Comparison of ENCODE assay signal across 24 mouse cellular contexts in the genomic region with DNA sequence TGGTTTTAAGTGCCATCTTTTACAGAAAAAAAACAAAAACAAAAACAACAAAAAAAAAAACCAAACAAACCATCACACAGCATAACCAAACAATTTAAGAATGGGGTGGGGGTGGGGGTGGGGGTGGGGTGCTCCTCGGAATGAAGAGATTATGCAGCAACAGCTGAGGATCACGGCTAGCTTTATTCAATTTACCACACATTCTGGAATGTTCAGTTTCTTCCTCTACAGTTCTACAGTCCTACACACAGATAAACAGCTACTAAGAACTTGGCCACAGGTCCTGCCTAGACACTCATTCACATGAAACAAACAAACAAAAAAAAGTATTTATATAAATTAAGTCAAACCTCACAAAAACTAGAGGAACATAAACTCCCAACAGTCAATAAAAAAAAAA. TPM values are rescaled to one million over a fixed set of nuclear protein-coding genes. Genes with fewer than 3 reads are reported as not detected.
DNase-seq lines count a peak whose midpoint lies in the region; ATAC-seq and TF ChIP-seq lines count a peak whose summit lies in the region.
"Had no signal": no experiment of that assay in that cellular context is flagged by ENCODE, and none has a peak within 500 bp of the region (broad histone marks: within the 10 kb centered on the region; RNA-seq: fewer than 3 reads in every experiment).

No protein-coding gene starts in this region.

- no peak overlapping the region for H3K9ac ChIP-seq in midbrain, embryonic 16.5 days (ENCODE audit: low read depth, low read length)
- H3K9ac ChIP-seq in hindbrain, embryonic 11.5 days (ENCODE audit: low read depth, low read length): no peak overlapping the region
- H3K9ac ChIP-seq in hindbrain, embryonic 14.5 days: no peak overlapping the region
- no peak overlapping the region for H3K9ac ChIP-seq in midbrain, embryonic 14.5 days (replicated peaks; ENCODE audit: low read length)
- no peak overlapping the region for H3K9ac ChIP-seq in intestine, embryonic 15.5 days
- no peak overlapping the region for H3K9ac ChIP-seq in heart, adult 2 months (ENCODE audit: low read depth, low read length)
- H3K9ac ChIP-seq: heart, embryonic 12.5 days; kidney, embryonic 15.5 days; limb, embryonic 13.5 days; liver, embryonic 13.5 days; lung, embryonic 14.5 days had no signal

- H3K27ac ChIP-seq in midbrain, embryonic 10.5 days (replicated peaks): peak overlapping the region; percentile 86
- no peak overlapping the region for H3K27ac ChIP-seq in midbrain, embryonic 16.5 days (ENCODE audit: low read length)
- H3K27ac ChIP-seq in hindbrain, embryonic 11.5 days (ENCODE audit: low read depth, low read length): 0 out of 2 replicates have a peak overlapping the region, but pooled peaks have one; percentile 81
- H3K27ac ChIP-seq in hindbrain, embryonic 14.5 days: no peak overlapping the region; the same call in 1 of the 2 replicates
- H3K27ac ChIP-seq in midbrain, embryonic 14.5 days (replicated peaks; ENCODE audit: low read depth, low read length): no peak overlapping the region
- H3K27ac ChIP-seq in intestine, embryonic 15.5 days: no peak overlapping the region
- no peak overlapping the region for H3K27ac ChIP-seq in heart, adult 2 months
- H3K27ac ChIP-seq: gastrocnemius, adult 2 months; kidney, embryonic 15.5 days; limb, embryonic 13.5 days; liver, embryonic 13.5 days had no signal

- TF ChIP-seq EP300 in heart, adult 2 months (IDR thresholded peaks at IDR 0.05; ENCODE audit: insufficient read depth, low read depth, low read length): no peak

- no peak overlapping the region for H3K4me2 ChIP-seq in midbrain, embryonic 16.5 days (ENCODE audit: low read length)
- peak overlapping the region; percentile 49 for H3K4me2 ChIP-seq in hindbrain, embryonic 11.5 days (replicated peaks; ENCODE audit: low read depth, low read length)
- H3K4me2 ChIP-seq in hindbrain, embryonic 14.5 days (replicated peaks): peak overlapping the region; percentile 93
- peak overlapping the region; percentile 90 for H3K4me2 ChIP-seq in midbrain, embryonic 14.5 days (ENCODE audit: low read length)
- no peak overlapping the region for H3K4me2 ChIP-seq in intestine, embryonic 15.5 days (replicated peaks)
- H3K4me2 ChIP-seq: heart, embryonic 12.5 days; limb, embryonic 13.5 days; liver, embryonic 13.5 days; lung, embryonic 14.5 days had no signal

- 22% methylated on average over 2 of the region's 2 CpGs for WGBS in midbrain, embryonic 10.5 days
- 29% methylated on average over 2 of the region's 2 CpGs for WGBS in midbrain, embryonic 16.5 days
- 27% methylated on average over 2 of the region's 2 CpGs for WGBS in hindbrain, embryonic 11.5 days
- WGBS in hindbrain, embryonic 14.5 days: 7% methylated on average over 2 of the region's 2 CpGs
- WGBS in midbrain, embryonic 14.5 days: 7% methylated on average over 2 of the region's 2 CpGs
- WGBS in intestine, embryonic 15.5 days: 52% methylated on average over 2 of the region's 2 CpGs
- 63% methylated on average over 2 of the region's 2 CpGs for WGBS in heart, adult 2 months

- peak overlapping the region; percentile 44 for H3K4me3 ChIP-seq in midbrain, embryonic 10.5 days
- no peak overlapping the region for H3K4me3 ChIP-seq in midbrain, embryonic 16.5 days (ENCODE audit: low read depth, low read length)
- H3K4me3 ChIP-seq in hindbrain, embryonic 11.5 days (ENCODE audit: low read depth, low read length): peak overlapping the region; percentile 89
- peak overlapping the region; percentile 17; the same call in 1 of the 2 replicates for H3K4me3 ChIP-seq in hindbrain, embryonic 14.5 days (replicated peaks; ENCODE audit: low read length)
- H3K4me3 ChIP-seq in midbrain, embryonic 14.5 days (replicated peaks; ENCODE audit: low read depth, low read length): peak overlapping the region; percentile 63; the same call in 1 of the 2 replicates
- no peak overlapping the region for H3K4me3 ChIP-seq in intestine, embryonic 15.5 days (replicated peaks)
- no peak overlapping the region for H3K4me3 ChIP-seq in heart, adult 2 months
- H3K4me3 ChIP-seq: gastrocnemius, adult 2 months; heart, embryonic 12.5 days; limb, embryonic 13.5 days; liver, embryonic 13.5 days had no signal

- intact Hi-C loops in heart, adult 2 months (cut with DNase I): no loop called here

- no peak for TF ChIP-seq CTCF in heart, adult 2 months (IDR thresholded peaks at IDR 0.05)

- DNase-seq in midbrain, embryonic 10.5 days (ENCODE audit: low spot score): no peak
- DNase-seq in hindbrain, embryonic 11.5 days (ENCODE audit: low spot score): no peak
- DNase-seq in hindbrain, embryonic 14.5 days (ENCODE audit: low spot score): no peak
- no peak for DNase-seq in midbrain, embryonic 14.5 days
- DNase-seq in heart, adult 2 months: no peak
- no peak for DNase-seq in urinary bladder, adult 18-20 months (ENCODE audit: low spot score in 2 of 2)
- DNase-seq: adrenal gland, postnatal 10 days; cerebellum, adult 2 months; cerebellum, postnatal 25 days; embryo, embryonic 11 days; gastrocnemius, adult 2 months; heart, postnatal 10 days; kidney, adult 11 months; kidney, postnatal 36 days; liver, embryonic 13.5 days; lung, embryonic 14.5 days; right cerebral cortex, postnatal 14 days; spleen, adult 18-20 months had no signal

- peaks cover 8% of the 10 kb centered on the region; the same call in 1 of the 2 replicates for H3K27me3 ChIP-seq in midbrain, embryonic 10.5 days (ENCODE audit: low read depth, poor library complexity, severe bottlenecking)
- H3K27me3 ChIP-seq in midbrain, embryonic 16.5 days (ENCODE audit: control insufficient read depth, insufficient read depth, low read depth, low read length): no peaks in the 10 kb centered on the region
- no peaks in the 10 kb centered on the region for H3K27me3 ChIP-seq in hindbrain, embryonic 11.5 days (ENCODE audit: control insufficient read depth, insufficient read depth, low read length)
- no peaks in the 10 kb centered on the region; the same call in 1 of the 2 replicates for H3K27me3 ChIP-seq in hindbrain, embryonic 14.5 days (ENCODE audit: control insufficient read depth, insufficient read depth, low read length)
- H3K27me3 ChIP-seq in midbrain, embryonic 14.5 days (ENCODE audit: control insufficient read depth, insufficient read depth, low read length): no peaks in the 10 kb centered on the region
- peaks cover 4% of the 10 kb centered on the region; the same call in 1 of the 2 replicates for H3K27me3 ChIP-seq in intestine, embryonic 15.5 days (replicated peaks)
- no peaks in the 10 kb centered on the region for H3K27me3 ChIP-seq in heart, adult 2 months (ENCODE audit: control insufficient read depth, insufficient read depth, low read length)

- H3K4me1 ChIP-seq in midbrain, embryonic 10.5 days: peaks cover 78% of the 10 kb centered on the region
- peaks cover 20% of the 10 kb centered on the region; the same call in 1 of the 2 replicates for H3K4me1 ChIP-seq in midbrain, embryonic 16.5 days (ENCODE audit: control insufficient read depth, insufficient read depth, low read length)
- H3K4me1 ChIP-seq in hindbrain, embryonic 11.5 days (replicated peaks; ENCODE audit: control insufficient read depth, insufficient read depth, low read length): peaks cover 11% of the 10 kb centered on the region
- peaks cover 31% of the 10 kb centered on the region for H3K4me1 ChIP-seq in hindbrain, embryonic 14.5 days (replicated peaks; ENCODE audit: control insufficient read depth, insufficient read depth, low read length)
- H3K4me1 ChIP-seq in midbrain, embryonic 14.5 days (ENCODE audit: control insufficient read depth, insufficient read depth, low read length): peaks cover 24% of the 10 kb centered on the region
- peaks cover 9% of the 10 kb centered on the region; the same call in 1 of the 2 replicates for H3K4me1 ChIP-seq in intestine, embryonic 15.5 days (replicated peaks)
- no peaks in the 10 kb centered on the region for H3K4me1 ChIP-seq in heart, adult 2 months (ENCODE audit: control insufficient read depth, insufficient read depth, low read length)

- ATAC-seq in midbrain, embryonic 16.5 days: no peak
- ATAC-seq in hindbrain, embryonic 11.5 days (ENCODE audit: low FRiP score): no peak
- no peak for ATAC-seq in hindbrain, embryonic 14.5 days (ENCODE audit: low FRiP score)
- no peak for ATAC-seq in midbrain, embryonic 14.5 days (ENCODE audit: low FRiP score, low TSS enrichment)
- no peak for ATAC-seq in intestine, embryonic 15.5 days
- ATAC-seq: activated CD4-positive, CD25-positive, alpha-beta regulatory T cell, adult 4 months had no signal

- peaks cover 25% of the 10 kb centered on the region for H3K36me3 ChIP-seq in midbrain, embryonic 10.5 days
- H3K36me3 ChIP-seq in midbrain, embryonic 16.5 days (ENCODE audit: control insufficient read depth, insufficient read depth, low read length): no peaks in the 10 kb centered on the region
- H3K36me3 ChIP-seq in hindbrain, embryonic 11.5 days (ENCODE audit: control insufficient read depth, insufficient read depth, low read length): peaks cover 3% of the 10 kb centered on the region; the same call in 1 of the 2 replicates
- no peaks in the 10 kb centered on the region for H3K36me3 ChIP-seq in hindbrain, embryonic 14.5 days (replicated peaks; ENCODE audit: control insufficient read depth, insufficient read depth)
- no peaks in the 10 kb centered on the region for H3K36me3 ChIP-seq in midbrain, embryonic 14.5 days (ENCODE audit: control insufficient read depth, insufficient read depth, low read length)
- no peaks in the 10 kb centered on the region for H3K36me3 ChIP-seq in intestine, embryonic 15.5 days
- H3K36me3 ChIP-seq in heart, adult 2 months (ENCODE audit: control insufficient read depth, insufficient read depth, low read length): no peaks in the 10 kb centered on the region
- H3K36me3 ChIP-seq: heart, embryonic 12.5 days; limb, embryonic 13.5 days; liver, embryonic 13.5 days had no signal

- no peak for TF ChIP-seq POLR2A in heart, adult 2 months (IDR thresholded peaks at IDR 0.05; ENCODE audit: insufficient read depth, low read depth, low read length)

- H3K79me2 ChIP-seq in heart, adult 2 months (replicated peaks; ENCODE audit: control insufficient read depth, insufficient read depth, low read length): no peaks in the 10 kb centered on the region

- no peaks in the 10 kb centered on the region for H3K9me3 ChIP-seq in midbrain, embryonic 10.5 days (replicated peaks)
- H3K9me3 ChIP-seq in midbrain, embryonic 16.5 days (replicated peaks; ENCODE audit: control insufficient read depth, low read length, poor library complexity, severe bottlenecking): no peaks in the 10 kb centered on the region
- H3K9me3 ChIP-seq in hindbrain, embryonic 11.5 days (ENCODE audit: control insufficient read depth, low read length): no peaks in the 10 kb centered on the region
- no peaks in the 10 kb centered on the region for H3K9me3 ChIP-seq in hindbrain, embryonic 14.5 days (ENCODE audit: control insufficient read depth, low read length)
- no peaks in the 10 kb centered on the region for H3K9me3 ChIP-seq in midbrain, embryonic 14.5 days (ENCODE audit: control insufficient read depth, low read length)
- no peaks in the 10 kb centered on the region for H3K9me3 ChIP-seq in intestine, embryonic 15.5 days
- H3K9me3 ChIP-seq: heart, embryonic 12.5 days; kidney, embryonic 15.5 days; limb, embryonic 13.5 days; liver, embryonic 13.5 days had no signal

RNA-seq across cellular contexts. Expression of a gene that starts 3.8 kb away (rescaled TPM):
- 18.6 and 20.2 TPM in 2 replicates for polyA plus RNA-seq in midbrain, embryonic 10.5 days (2016; fragmentation: Nextera tagmentation; extraction: Ambion mirVana)
- polyA plus RNA-seq in midbrain, embryonic 16.5 days (2015; fragmentation: Nextera tagmentation; extraction: Ambion mirVana): 4.0 and 5.6 TPM in 2 replicates
- polyA plus RNA-seq in hindbrain, embryonic 11.5 days (2014; fragmentation: Nextera tagmentation; extraction: Ambion mirVana): 23.3 and 26.4 TPM in 2 replicates
- polyA plus RNA-seq in hindbrain, embryonic 14.5 days (2014; fragmentation: Nextera tagmentation; extraction: Ambion mirVana): 8.6 and 10.7 TPM in 2 replicates
- polyA plus RNA-seq in midbrain, embryonic 14.5 days (2014; fragmentation: Nextera tagmentation; extraction: Ambion mirVana): 10.2 and 12.3 TPM in 2 replicates
- polyA plus RNA-seq in intestine, embryonic 15.5 days (2015; fragmentation: Nextera tagmentation; extraction: Ambion mirVana): 2.8 and 3.1 TPM in 2 replicates
- total RNA-seq in heart, adult 2 months (2021): 1 to 10 TPM; 7.0 to 7.8 TPM
- 28.4 and 29.8 TPM in 2 replicates for polyA plus RNA-seq in heart, adult 2 months (2012; rRNA removed)

Comparison
In these comparisons a context has a peak if more than half of its experiments do, and no peak if none do; other contexts are left out.
1. H3K27ac ChIP-seq: peak in midbrain, embryonic 10.5 days (single experiment) and hindbrain, embryonic 11.5 days (single experiment); none in midbrain, embryonic 16.5 days (single experiment), hindbrain, embryonic 14.5 days (single experiment), midbrain, embryonic 14.5 days (single experiment), intestine, embryonic 15.5 days (single experiment) and heart, adult 2 months (single experiment).
2. H3K4me3 ChIP-seq: peak in midbrain, embryonic 10.5 days (single experiment), hindbrain, embryonic 11.5 days (single experiment), hindbrain, embryonic 14.5 days (single experiment) and midbrain, embryonic 14.5 days (single experiment); none in midbrain, embryonic 16.5 days (single experiment), intestine, embryonic 15.5 days (single experiment) and heart, adult 2 months (single experiment).
3. H3K4me2 ChIP-seq: peak in hindbrain, embryonic 11.5 days (single experiment), hindbrain, embryonic 14.5 days (single experiment) and midbrain, embryonic 14.5 days (single experiment); none in midbrain, embryonic 16.5 days (single experiment) and intestine, embryonic 15.5 days (single experiment).